Mouse (Mus musculus) C2C12 (cell line): ENCODE results near the gene Stxbp1.

Experiments
- CEBPB ChIP-seq: IDR thresholded peaks from one replicate; pipeline ENCODE4 v1.6.1; 2011; ENCODE audit warnings: low read depth, mild to moderate bottlenecking, control low read depth, moderate library complexity
- CTCF ChIP-seq: IDR thresholded peaks from one replicate; pipeline ENCODE4 v1.5.1; 2011; ENCODE audit not compliant: control insufficient read depth, insufficient read depth, insufficient read length
- MAX ChIP-seq: IDR thresholded peaks from one replicate; pipeline ENCODE4 v1.6.1; 2011; ENCODE audit warnings: mild to moderate bottlenecking, control low read depth

GRCm38 (mm10) chr2:32767241-32767640, 79.8 kb downstream of the Stxbp1 start:
- TF ChIP-seq CTCF (no peak), MAX (no peak), CEBPB (no peak)
